Mouse (Mus musculus) heart, postnatal 0 days (tissue): Measurements from ENCODE around the gene Nucks1.

Experiments
- CTCF ChIP-seq: IDR thresholded peaks from 2 replicates; pipeline ENCODE4 v1.5.1; 2016; ENCODE audit warnings: antibody characterized with exemption, control low read depth, low read depth
- EP300 ChIP-seq: IDR thresholded peaks from 2 replicates; pipeline ENCODE4 v1.6.1; 2016; ENCODE audit warnings: antibody characterized with exemption, low read depth

DNA sequence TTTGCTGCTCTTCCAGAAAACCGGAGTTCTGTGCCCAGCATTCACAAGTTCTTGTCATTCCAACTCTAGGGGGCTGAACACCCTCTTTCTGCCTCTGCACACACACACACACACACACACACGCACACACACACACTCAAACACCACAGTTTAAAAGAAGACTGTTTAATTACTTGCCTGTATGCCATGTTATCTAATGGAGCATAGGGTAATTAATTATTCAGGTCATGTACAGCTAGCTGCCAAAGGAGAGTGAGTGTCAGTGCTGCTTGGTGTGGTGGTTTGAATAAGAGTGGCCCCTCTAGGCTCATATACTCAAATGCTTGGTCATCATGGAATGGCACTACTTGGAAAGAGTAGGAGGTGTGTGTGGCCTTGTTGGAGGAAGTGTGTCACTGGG, 73.5 kb downstream of the Nucks1 start:
- TF ChIP-seq CTCF (no peak), EP300 (no peak)
